Mouse (Mus musculus): Measurements from ENCODE around the gene Cabp2.
"Not testable (repeated sequence)": the region's sequence is repeated elsewhere in the genome, so short reads cannot be mapped to it uniquely, and the experiment has no call there.

Gene Cabp2

DNA sequence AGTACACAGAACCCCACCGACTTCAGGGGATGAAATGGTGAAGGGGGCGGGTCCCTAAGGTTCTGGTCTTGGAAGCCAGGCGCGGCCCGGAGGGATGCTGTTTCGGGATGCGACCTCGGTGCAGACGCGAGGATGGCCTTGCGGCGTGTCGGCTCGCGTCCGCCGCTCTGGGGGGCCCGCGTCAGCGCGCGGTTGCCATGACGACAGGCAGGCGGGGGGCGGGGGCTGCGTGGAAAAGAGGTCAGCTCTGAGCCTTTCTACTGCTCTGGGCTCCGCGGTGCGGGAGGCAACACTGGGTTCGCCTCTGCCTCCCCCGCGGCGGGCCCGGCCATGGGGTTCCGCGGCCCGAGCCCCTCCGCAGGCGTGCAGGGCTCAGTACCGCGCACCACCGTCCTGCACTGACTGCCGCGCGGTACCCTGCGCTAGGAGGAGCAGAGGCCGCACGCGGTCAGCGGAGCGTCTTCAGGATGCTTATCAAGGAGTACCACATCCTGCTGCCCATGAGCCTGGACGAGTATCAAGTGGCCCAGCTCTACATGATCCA is 19.4 kb downstream of the Cabp2 start:
- DNase-seq (ENCODE audit: low spot score in 2 of 2): peak; percentile 50 to 60

GRCm38 (mm10) chr19:4101466-4101865 is 20.1 kb downstream of the Cabp2 start:
- DNase-seq (ENCODE audit: low spot score in 2 of 2): no peak

DNA sequence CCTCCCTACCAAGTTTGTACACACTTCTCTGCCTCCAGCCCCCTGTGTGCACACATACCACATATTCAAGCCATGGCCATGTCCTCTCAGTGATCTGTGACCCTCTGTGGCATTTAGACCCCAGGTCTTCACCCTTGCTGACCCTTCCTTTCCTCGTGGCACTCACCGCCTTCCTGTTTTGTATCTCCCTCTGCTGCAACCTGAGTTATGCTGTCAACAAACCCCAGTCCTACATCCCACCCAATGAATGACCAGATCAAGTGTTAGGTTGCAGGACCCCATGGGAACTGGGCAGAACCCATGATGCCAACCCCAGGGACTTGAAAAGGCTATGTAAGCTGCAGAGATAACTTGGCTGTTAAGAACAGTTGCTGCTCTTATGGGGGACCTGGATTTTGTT is 20.7 kb downstream of the Cabp2 start:
- DNase-seq (ENCODE audit: low spot score in 2 of 2): no peak

DNA sequence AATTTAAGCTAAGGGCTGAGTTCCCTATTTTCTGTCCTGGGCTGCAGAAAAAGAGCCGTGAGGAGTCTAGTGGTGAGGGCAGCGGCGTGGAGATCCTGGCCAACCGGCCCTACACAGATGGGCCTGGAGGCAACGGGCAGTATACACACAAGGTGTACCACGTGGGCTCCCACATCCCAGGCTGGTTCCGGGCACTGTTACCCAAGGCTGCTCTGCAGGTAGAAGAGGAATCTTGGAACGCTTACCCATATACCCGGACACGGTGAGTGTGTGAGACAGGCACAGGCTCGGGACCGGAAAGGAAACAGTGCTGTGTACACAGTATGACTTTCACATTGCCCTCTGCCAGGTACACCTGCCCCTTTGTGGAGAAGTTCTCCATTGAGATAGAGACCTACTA is 21.2 kb downstream of the Cabp2 start:
- DNase-seq (ENCODE audit: low spot score in 2 of 2): no peak

- DNase-seq (ENCODE audit: low spot score in 2 of 2): no peak
These were observed 21.9 kb downstream of the Cabp2 start for GRCm38 (mm10) chr19:4103294-4103693.

DNA sequence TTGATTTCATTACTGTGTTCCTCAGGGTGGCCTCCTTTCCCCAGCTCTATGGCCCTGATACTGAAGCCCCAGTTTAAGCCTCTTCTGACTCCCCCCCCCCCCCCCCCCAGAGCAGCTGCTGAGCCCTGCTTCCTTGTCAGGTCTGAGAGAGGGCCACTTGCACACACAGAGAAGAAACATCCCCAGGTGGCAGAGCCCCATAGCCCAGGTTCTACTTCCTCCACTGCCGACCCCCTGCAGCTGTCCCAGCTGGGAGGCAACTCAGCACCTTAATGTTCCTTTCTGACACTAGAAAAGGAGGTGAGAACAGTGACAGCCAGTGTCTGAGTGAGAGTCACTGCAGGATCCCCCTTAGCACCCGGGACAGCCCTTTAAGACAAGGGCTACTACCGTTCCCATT is 22.4 kb downstream of the Cabp2 start:
- no peak for DNase-seq (ENCODE audit: low spot score in 2 of 2)

DNA sequence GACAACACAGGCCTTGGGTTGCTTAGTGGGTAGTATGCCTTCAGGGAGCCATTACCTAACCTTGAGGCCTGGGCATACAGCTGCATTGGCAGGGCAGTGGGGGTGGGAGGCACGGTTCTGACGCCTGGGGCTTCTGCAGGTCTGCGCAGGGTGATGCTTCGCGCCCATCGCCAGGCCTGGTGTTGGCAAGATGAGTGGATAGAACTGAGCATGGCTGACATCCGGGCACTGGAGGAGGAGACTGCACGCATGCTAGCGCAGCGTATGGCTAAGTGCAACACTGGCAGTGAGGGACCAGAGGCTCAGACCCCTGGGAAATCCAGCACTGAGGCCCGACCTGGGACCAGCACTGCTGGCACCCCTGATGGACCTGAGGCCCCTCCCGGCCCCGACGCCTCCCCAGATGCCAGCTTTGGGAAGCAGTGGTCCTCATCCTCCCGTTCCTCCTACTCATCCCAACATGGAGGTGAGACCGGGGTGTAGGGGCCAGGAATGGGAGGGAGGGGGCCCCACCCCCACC is 23.4 kb downstream of the Cabp2 start:
- no peak for DNase-seq (ENCODE audit: low spot score in 2 of 2)

GRCm38 (mm10) chr19:4106654-4107053 is 25.3 kb downstream of the Cabp2 start:
- no peak for DNase-seq (ENCODE audit: low spot score in 2 of 2)

- no peak for DNase-seq (ENCODE audit: low spot score in 2 of 2)
These were observed 27.2 kb downstream of the Cabp2 start for GRCm38 (mm10) chr19:4108535-4108934.

- no peak for DNase-seq (ENCODE audit: low spot score in 2 of 2)
These were observed 30.9 kb downstream of the Cabp2 start for GRCm38 (mm10) chr19:4112063-4112960.

- DNase-seq (ENCODE audit: low spot score in 2 of 2): peak; percentile 85 to 93
These were observed 31.9 kb downstream of the Cabp2 start for GRCm38 (mm10) chr19:4113186-4113805.

DNA sequence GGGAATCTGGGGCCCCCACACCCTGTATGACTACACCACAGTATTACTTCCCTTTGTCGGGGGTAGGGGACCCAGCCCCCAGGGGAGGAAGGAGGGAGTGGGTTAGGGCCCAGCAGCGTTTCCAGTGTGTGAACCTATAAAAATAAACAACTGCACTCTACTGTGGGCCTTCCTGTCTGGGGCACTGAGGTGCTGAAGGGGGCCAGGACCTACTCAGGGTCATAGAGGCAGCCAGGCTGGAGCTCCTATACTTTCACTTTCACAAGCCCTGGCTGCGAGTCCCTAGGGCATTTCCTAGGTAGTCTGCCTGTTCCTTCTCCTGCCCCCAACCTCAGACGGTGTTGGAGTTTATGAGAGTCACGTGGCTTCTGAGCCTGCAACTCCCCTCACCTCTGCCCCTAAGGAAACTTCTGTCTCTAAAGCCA is 32.4 kb downstream of the Cabp2 start:
- peak in 1 of 2 experiments; percentile 72 for DNase-seq (ENCODE audit: low spot score in 2 of 2)

- DNase-seq (ENCODE audit: low spot score in 2 of 2): no peak
These were observed 33.2 kb downstream of the Cabp2 start for GRCm38 (mm10) chr19:4114551-4114950.

DNA sequence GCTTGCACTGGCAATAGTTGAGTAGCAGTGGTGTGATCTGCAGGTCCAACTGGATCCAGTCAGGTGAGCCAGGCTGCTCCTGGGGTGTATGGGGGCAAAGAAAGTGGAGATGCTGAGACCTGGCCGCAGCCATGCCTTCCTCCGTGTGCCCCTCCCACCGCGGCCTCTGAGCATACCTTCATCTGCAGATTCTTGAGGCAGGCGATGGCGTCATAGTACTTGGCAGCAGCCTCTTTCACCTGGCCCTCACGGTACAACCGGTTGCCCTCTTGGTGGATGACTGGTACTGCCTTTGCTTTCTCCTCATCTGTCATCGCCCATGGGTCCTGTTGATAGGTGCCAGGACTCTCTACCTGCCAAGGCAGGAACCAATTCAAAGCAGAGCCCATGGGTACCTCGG is 33.8 kb downstream of the Cabp2 start:
- DNase-seq (ENCODE audit: low spot score in 2 of 2): no peak

GRCm38 (mm10) chr19:4115816-4116215 is 34.4 kb downstream of the Cabp2 start:
- no peak for DNase-seq (ENCODE audit: low spot score in 2 of 2)

- DNase-seq (ENCODE audit: low spot score in 2 of 2): no peak
These were observed 35.6 kb downstream of the Cabp2 start for GRCm38 (mm10) chr19:4117006-4117405.

DNA sequence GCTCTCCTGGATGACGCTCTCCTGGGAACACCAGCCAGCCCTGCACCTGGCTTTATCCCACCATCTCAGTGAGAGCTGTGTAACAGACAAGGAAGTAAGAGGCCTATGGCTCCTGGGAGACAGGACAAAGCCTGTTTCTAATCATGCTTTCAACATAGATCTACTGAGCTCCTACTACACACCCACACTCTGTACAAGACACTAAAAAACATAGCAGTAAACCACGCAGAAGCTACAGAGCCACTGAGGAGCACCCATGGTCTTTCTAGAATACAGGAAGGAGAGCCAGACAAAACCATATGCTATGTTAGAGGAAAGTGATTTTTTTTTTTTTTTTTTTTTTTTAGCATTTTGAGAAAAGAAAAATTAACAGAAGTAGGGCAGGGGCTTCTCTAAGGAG is 37.0 kb downstream of the Cabp2 start:
- no peak for DNase-seq (ENCODE audit: low spot score in 2 of 2)

DNA sequence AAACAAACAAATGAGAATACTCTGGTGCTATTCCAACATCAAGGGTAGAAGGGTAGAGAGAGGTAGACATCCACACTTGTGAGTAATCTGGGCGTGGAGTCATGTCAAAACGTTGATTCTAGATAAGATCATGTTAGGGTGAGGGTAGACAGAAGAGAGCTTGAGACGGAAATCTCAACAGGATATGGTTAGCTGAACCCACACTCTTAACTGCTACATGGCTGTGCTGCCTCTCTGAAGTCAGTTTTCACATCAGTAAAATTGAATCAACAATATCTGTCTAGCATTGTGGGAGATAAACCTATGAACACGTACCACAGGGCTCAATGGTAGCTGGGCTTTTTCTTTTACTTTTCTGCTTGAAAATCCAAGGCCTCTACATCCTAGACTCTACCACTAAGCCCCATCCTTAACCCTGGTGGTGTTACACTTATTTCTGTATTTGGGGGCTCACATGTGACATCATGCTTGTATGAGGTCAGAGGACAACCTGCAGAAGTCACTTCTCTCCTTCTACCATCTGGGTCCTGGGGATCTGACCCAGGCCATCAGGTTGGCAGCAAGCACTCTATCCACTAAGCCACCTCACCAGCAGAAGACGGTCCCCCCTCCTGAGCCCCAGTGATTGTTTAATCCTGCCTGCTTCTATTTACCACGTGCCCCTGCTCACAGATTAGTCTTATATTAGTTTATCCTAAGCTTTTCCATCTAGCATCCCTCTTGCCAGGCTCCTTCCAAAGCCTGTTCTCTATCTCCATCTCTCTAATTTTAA is 38.5 kb downstream of the Cabp2 start:
- DNase-seq (ENCODE audit: low spot score in 2 of 2): no peak

DNA sequence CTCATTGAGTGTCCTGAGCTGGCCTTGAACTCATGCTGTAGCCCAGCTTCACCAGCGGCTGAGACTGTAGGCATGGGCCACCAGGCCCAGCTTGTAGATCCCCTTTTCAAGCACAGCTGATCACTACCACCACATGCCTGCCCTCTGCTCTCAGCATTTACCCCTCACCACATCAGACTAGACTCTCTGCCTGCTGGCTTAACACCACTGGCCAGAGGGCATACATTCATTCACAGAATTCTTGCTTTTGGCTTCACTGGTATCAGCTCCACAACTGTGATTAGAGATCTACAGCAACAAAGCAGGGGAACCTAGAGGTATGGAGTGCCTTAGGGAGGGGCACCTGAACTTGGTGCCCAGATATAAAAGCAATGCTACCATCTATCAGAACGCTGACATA is 39.1 kb downstream of the Cabp2 start:
- no peak for DNase-seq (ENCODE audit: low spot score in 2 of 2)

DNA sequence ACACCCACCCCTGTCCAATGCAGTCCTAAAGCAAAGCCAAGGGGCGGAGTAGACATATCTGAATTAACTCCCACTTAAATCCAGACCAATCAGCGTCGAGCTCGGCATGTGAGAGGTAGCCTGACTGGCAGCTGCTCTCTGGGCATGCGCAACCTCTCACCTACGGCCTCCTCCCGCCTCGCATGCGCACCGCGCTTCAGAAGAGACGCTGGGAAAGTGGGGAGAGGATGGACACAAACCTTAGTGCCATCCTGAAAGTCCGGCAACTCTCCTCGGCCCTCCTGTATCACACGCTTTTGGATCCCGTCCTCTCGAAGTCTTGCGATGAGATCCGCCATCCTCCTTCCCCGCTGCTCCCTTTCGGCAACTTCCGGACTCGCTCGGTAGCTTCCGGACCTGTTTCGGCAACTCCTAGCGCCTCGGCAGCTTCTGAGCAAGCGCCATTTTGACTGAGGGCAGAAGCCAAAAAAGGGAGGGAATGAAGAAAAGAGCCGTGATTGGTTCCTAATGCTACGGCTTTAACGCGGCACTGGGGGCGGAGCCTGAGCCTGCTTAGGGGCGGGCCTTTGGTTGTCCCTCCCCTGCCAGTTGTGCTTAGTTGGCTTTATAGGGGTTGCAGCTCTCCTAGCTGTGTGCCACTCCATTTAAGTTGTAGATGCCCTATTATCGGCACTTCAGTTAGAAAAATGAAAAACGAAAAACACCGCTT is 39.9 kb downstream of the Cabp2 start:
- DNase-seq (ENCODE audit: low spot score in 2 of 2): peak; percentile 97 to 99

- not testable (repeated sequence) for DNase-seq (ENCODE audit: low spot score in 2 of 2)
These were observed 40.5 kb downstream of the Cabp2 start for GRCm38 (mm10) chr19:4121896-4122295.
